Mouse (Mus musculus): ENCODE data around the gene Hoxc4.

Gene Hoxc4

GRCm38 (mm10) chr15:103042209-103042608 lies 23.5 kb downstream of the Hoxc4 start:
- DNase-seq, result no peak

GRCm38 (mm10) chr15:103051670-103052069 lies 32.9 kb downstream of the Hoxc4 start:
- no peak for DNase-seq

GRCm38 (mm10) chr15:103053210-103053609 lies 34.5 kb downstream of the Hoxc4 start:
- no peak for DNase-seq

DNA sequence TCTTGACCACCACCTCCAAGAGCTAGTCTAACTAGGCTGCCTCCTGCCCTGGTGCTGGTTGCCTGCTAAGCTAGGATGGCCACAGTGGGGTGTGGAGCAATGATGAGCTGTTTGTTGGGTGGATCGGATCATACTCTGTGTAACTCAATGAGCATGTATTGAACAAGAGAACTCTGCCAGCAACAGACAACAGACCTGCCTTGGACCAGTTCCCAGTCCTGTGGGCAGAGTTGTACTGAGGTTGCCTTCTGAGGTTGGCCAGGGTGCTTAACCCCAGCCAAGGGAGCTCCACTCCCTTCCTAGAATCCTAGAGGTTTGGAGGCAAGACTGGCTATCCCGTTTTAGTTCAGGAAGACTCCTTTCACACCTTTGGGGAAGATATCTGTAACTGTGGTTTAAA lies 37.7 kb downstream of the Hoxc4 start:
- DNase-seq, result no peak

DNA sequence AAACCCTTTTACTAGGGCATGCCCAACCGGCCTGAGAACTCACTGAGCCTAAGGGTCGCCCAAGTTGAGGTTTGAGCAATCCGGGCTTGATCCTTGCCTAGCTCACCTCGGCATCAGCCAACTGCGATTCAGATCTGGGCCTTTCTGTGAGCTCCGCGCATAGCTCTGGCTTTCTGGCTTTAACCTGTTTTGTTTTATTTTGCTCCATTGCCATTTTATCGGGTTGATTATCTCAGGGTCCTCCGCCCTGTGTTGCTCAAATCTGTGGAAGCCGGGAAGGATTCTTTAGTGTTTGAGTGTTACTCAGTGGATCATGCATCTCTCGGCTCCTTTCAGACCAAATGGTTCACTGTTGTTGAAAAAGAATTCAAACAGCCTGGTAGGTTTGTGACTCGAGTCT lies 40.0 kb downstream of the Hoxc4 start:
- DNase-seq, result no peak

- DNase-seq, result no peak
Observed at GRCm38 (mm10) chr15:103059393-103059992, 40.8 kb downstream of the Hoxc4 start.

- no peak for DNase-seq
Observed at GRCm38 (mm10) chr15:103060021-103060340, 41.2 kb downstream of the Hoxc4 start.

DNA sequence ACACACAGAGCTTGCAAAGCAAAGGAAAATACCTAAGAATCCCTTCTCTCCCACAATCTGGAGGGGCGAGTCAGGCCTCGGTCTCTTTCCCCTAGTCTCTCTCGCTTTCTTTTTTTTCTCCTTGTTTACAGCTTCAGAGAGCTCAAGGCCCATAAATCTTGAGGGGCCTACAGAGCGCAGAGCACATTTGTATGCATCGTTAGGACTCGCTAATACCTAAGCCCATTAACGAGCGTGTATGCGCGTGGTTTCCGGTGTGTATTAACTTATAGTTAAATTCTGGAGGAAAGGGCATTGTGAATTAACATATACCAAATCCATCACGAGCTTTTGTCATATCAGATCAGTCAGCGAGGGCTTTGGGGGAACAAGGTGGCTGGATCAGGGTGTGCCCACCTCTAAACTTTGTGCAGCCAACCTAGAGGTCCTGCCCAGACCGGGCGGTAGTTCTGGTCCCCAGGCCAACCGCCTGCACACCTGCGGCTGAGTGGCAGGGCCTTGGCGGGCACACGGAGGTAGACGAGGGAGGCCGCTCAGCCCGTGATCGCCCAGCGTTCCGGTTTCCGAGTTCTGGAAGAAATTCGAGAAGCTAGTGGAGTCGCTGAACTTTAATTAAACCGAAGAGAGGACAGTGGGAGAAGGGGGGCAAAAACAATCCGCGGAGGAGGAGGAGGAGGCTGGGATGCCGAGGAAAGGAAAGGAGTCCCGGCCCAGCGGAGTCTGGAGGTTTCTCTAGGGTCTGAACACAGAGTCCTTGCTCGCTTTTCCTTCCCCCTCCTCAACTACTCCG lies 41.8 kb downstream of the Hoxc4 start:
- no peak for DNase-seq

GRCm38 (mm10) chr15:103061131-103061825 lies 42.5 kb downstream of the Hoxc4 start:
- no peak for DNase-seq

GRCm38 (mm10) chr15:103061988-103062387 lies 43.3 kb downstream of the Hoxc4 start:
- DNase-seq, result no peak

DNA sequence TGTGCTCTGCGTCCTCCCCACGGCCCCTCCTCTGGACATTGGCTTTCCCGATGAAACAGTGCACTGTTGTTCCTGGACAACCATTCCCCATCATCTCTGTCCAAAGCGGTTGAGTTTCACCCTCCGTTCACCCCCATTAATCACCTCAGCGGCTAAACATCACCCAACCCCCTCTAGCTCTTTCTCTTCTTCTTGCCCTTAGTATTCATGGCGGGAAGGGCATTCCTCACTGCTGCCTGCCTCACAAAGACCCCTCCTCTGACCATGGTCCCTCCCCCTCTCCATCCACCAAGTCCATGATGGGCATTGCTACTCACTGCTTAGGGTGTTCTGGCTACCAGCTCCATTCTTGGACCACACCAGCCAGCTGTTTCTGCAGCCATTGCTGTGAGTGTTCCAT lies 46.9 kb downstream of the Hoxc4 start:
- DNase-seq, result no peak

DNA sequence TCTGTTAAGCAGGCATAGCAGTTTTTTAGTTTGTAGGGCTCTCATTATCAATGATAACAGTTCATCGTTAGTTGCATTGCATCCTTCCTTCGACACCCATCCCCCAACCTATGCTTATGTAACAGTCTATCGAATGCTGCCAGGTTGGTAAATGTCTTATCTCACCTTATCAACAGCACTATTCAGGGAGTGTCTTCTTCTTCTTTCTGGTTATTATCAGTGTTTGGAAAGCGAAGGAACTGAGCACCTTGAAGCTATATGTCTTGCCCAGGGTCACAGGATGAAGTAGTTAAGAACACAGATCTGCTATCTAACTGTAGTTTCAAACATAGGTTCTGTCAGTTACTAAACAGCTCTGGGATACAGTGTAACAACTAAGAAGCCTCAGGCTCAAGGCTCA lies 49.0 kb downstream of the Hoxc4 start:
- no peak for DNase-seq

- DNase-seq, result no peak
Observed at GRCm38 (mm10) chr15:103069173-103069572, 50.4 kb downstream of the Hoxc4 start.

GRCm38 (mm10) chr15:103071266-103071665 lies 52.5 kb downstream of the Hoxc4 start:
- no peak for DNase-seq

DNA sequence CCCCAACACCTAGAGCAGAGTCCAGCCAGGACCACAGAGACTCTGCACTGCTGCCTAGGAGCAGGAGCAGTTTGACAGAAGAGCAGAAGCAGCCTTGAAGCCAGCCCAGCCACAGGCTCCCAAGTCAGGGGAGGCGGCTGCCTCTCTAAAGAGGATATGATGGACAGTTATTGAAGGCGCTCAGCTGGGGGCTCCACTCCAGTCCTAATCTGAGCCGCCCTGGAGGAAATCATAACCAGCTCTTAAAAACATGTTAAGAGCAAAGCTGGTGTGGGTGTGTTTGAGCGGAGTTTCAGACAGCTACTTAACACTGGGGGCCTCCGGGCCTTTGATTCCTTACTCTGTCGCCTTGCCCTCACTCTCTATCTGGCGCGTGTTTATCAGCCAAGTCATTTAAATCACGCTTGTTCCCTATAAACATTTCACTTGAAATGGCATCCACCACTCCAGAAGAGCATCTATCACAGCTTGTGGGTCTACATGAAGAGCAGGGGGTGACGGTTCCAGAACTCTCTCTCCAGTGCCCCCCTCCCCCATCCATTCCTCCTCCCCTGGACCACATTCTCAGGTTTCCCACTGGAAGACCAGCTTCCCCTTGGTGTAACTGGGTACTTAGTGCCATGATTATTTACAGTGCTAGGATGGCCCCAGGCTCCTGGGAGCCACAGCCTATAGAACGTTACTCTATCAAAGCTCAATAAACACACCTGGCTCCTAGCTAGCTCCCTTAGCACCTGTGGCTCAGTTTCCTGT lies 56.1 kb downstream of the Hoxc4 start:
- no peak for DNase-seq

DNA sequence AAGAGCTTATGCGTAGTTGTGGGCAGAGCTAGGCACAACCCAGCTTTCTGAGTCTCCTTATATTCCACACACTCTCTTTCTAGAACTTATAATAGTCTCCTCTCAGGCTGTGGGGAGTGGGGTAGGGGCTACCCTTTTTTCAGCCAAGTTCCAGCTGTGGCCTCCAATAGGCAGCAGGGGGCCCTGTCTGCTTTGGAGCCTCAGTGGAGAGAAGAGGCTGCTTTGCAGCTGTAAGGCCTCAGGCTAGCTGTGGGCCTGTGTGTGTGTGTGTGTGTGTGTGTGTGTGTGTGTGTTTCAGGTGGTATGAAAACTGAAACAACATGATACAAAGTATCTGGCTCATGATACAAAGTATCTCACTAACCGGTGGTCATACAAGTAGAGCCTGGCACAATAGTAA lies 58.9 kb downstream of the Hoxc4 start:
- no peak for DNase-seq

DNA sequence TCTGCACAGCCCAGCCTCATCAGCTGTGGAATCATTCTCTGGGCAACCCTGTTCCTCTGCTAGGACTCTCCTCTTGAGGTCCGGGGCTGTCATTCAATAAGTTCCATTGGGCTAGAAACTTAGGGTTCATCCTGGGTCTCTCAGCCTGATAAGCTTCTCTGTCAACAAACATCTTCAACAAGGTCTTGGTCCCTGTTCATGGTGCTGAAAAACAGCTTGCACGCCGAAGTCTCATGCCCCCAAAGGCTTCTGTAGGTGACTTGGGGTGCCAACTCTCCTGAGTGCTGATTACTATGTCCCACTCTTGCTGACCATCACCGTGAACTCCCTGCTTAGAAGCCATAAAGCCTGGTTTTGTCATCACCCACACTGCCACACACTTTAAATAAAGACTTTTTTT lies 63.9 kb downstream of the Hoxc4 start:
- DNase-seq, result no peak

DNA sequence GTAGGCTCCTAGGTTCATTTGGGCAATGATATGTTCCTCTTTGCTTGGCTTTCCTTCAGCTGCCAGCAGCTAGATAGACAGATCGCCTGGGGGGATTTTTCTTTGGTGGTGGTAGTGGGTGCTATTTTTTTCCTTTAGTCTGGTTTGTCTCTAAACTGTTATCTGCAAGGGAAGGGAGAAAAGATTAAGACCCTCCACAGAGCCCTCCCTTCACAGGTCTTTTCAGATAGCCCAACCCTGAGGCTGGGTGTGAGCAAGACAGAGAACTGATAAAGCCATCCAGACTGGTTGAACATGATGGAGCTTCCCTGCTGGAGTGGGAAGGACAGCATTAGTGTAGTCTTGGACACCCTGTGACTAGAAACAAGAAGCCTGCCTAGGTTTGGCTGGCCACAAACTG lies 64.9 kb downstream of the Hoxc4 start:
- no peak for DNase-seq

GRCm38 (mm10) chr15:103084944-103085343 lies 66.2 kb downstream of the Hoxc4 start:
- no peak for DNase-seq

- DNase-seq, result no peak
Observed at GRCm38 (mm10) chr15:103085831-103086671, 67.3 kb downstream of the Hoxc4 start.

Data from cerebellum, adult 11 months (tissue).